Mouse (Mus musculus) layer of hippocampus, adult 9-10 months (tissue): ENCODE measurements around the gene Zdhhc4.
A peak's percentile ranks its signal among the peaks of the same experiment; 100 is the strongest.

Source experiments
- DNase-seq: peaks from one replicate; pipeline ENCODE4 v3.0.0; 2022; ENCODE audit warnings: low spot score

Gene Zdhhc4

GRCm38 (mm10) chr5:143328690-143329495 is at the start of gene Zdhhc4:
Gene Zdhhc4, minus strand, starts transcription at chr5:143329256.
- peak; percentile 53 for DNase-seq

GRCm38 (mm10) chr5:143376156-143376555 is 47.1 kb upstream of the Zdhhc4 start:
- DNase-seq = no peak

- no peak for DNase-seq
Observed at GRCm38 (mm10) chr5:143375242-143375641, 46.2 kb upstream of the Zdhhc4 start.

GRCm38 (mm10) chr5:143372818-143373217 is 43.8 kb upstream of the Zdhhc4 start:
- no peak for DNase-seq

GRCm38 (mm10) chr5:143371146-143371510 is 42.1 kb upstream of the Zdhhc4 start:
- DNase-seq = no peak

- DNase-seq = no peak
Observed at GRCm38 (mm10) chr5:143370416-143371145, 41.5 kb upstream of the Zdhhc4 start.

- no peak for DNase-seq
Observed at GRCm38 (mm10) chr5:143369611-143370255, 40.7 kb upstream of the Zdhhc4 start.

GRCm38 (mm10) chr5:143367931-143368330 is 38.9 kb upstream of the Zdhhc4 start:
- DNase-seq = no peak

- DNase-seq = no peak
Observed at GRCm38 (mm10) chr5:143363678-143364615, 34.9 kb upstream of the Zdhhc4 start.

GRCm38 (mm10) chr5:143361428-143361827 is 32.4 kb upstream of the Zdhhc4 start:
- DNase-seq = no peak

GRCm38 (mm10) chr5:143360000-143360399 is 30.9 kb upstream of the Zdhhc4 start:
- DNase-seq = no peak

- DNase-seq = no peak
Observed at GRCm38 (mm10) chr5:143359263-143359662, 30.2 kb upstream of the Zdhhc4 start.

- no peak for DNase-seq
Observed at GRCm38 (mm10) chr5:143357564-143357963, 28.5 kb upstream of the Zdhhc4 start.

GRCm38 (mm10) chr5:143356686-143357388 is 27.8 kb upstream of the Zdhhc4 start, which contains the start of gene Grid2ip:
Gene Grid2ip, plus strand, starts transcription at chr5:143357338.
- DNase-seq = no peak

GRCm38 (mm10) chr5:143356017-143356416 is 27.0 kb upstream of the Zdhhc4 start:
- no peak for DNase-seq

GRCm38 (mm10) chr5:143346367-143346766 is 17.3 kb upstream of the Zdhhc4 start:
- DNase-seq = no peak

- DNase-seq = no peak
Observed at GRCm38 (mm10) chr5:143339603-143340002, 10.5 kb upstream of the Zdhhc4 start.

- no peak for DNase-seq
Observed at GRCm38 (mm10) chr5:143336559-143336958, 7.5 kb upstream of the Zdhhc4 start.

GRCm38 (mm10) chr5:143335089-143335460 is 6.0 kb upstream of the Zdhhc4 start:
- DNase-seq = no peak

GRCm38 (mm10) chr5:143334418-143335088 is 5.5 kb upstream of the Zdhhc4 start:
- no peak for DNase-seq
